Mouse (Mus musculus): ENCODE data around the gene Odf3l1. TPM values are rescaled to one million over a fixed set of nuclear protein-coding genes. Genes with fewer than 3 reads are reported as not detected.
"Not testable (repeated sequence)": the region's sequence is repeated elsewhere in the genome, so short reads cannot be mapped to it uniquely, and the experiment has no call there.

The Odf3l1 gene
- 293 and 304 TPM in 2 replicates for polyA plus RNA-seq (2012; rRNA removed)

GRCm38 (mm10) chr9:56864216-56864729 is at the start of gene Odf3l1:
Odf3l1 (minus strand) TSS chr9:56864679.
- H3K4me1 ChIP-seq (ENCODE audit: control insufficient read depth, insufficient read depth, low read length) = peaks cover 4% of the 10 kb centered on the region; the same call in 1 of the 2 replicates
- H3K36me3 ChIP-seq (ENCODE audit: control insufficient read depth, insufficient read depth, low read length) = no peaks in the 10 kb centered on the region
- no peaks in the 10 kb centered on the region for H3K27me3 ChIP-seq (ENCODE audit: control insufficient read depth, insufficient read depth, low read length)
- TF ChIP-seq POLR2A (IDR thresholded peaks at IDR 0.05; ENCODE audit: control insufficient read depth, low read depth, low read length) = no peak
- TF ChIP-seq CTCF (IDR thresholded peaks at IDR 0.05; ENCODE audit: control insufficient read depth, insufficient read depth, insufficient replicate concordance, low read depth, low read length) = no peak
- peak within 1 kb of the TSS; percentile 5; the same call in 1 of the 2 replicates for H3K4me3 ChIP-seq (ENCODE audit: control insufficient read depth, low read depth, low read length)
- peak within 1 kb of the TSS; percentile 8; the same call in 1 of the 2 replicates for H3K27ac ChIP-seq (ENCODE audit: control insufficient read depth, insufficient read depth, low read depth, low read length)

- H3K36me3 ChIP-seq (ENCODE audit: control insufficient read depth, insufficient read depth, low read length) = no peaks in the 10 kb centered on the region
- no peak overlapping the region for H3K27ac ChIP-seq (ENCODE audit: control insufficient read depth, insufficient read depth, low read depth, low read length)
- H3K27me3 ChIP-seq (ENCODE audit: control insufficient read depth, insufficient read depth, low read length) = no peaks in the 10 kb centered on the region
- H3K4me3 ChIP-seq (ENCODE audit: control insufficient read depth, low read depth, low read length) = no peak overlapping the region
- peaks cover 2% of the 10 kb centered on the region; the same call in 1 of the 2 replicates for H3K4me1 ChIP-seq (ENCODE audit: control insufficient read depth, insufficient read depth, low read length)
- TF ChIP-seq POLR2A (IDR thresholded peaks at IDR 0.05; ENCODE audit: control insufficient read depth, low read depth, low read length) (no peak), CTCF (IDR thresholded peaks at IDR 0.05; ENCODE audit: control insufficient read depth, insufficient read depth, insufficient replicate concordance, low read depth, low read length) (no peak)
These were observed 49.5 kb upstream of the Odf3l1 start for GRCm38 (mm10) chr9:56913991-56914390.

GRCm38 (mm10) chr9:56911017-56911416 is 46.5 kb upstream of the Odf3l1 start:
- Histone ChIP-seq H3K27me3 (ENCODE audit: control insufficient read depth, insufficient read depth, low read length) (no peaks in the 10 kb centered on the region), H3K27ac (ENCODE audit: control insufficient read depth, insufficient read depth, low read depth, low read length) (no peak overlapping the region), H3K4me1 (ENCODE audit: control insufficient read depth, insufficient read depth, low read length) (peaks cover 2% of the 10 kb centered on the region; the same call in 1 of the 2 replicates), H3K36me3 (ENCODE audit: control insufficient read depth, insufficient read depth, low read length) (no peaks in the 10 kb centered on the region), H3K4me3 (ENCODE audit: control insufficient read depth, low read depth, low read length) (no peak overlapping the region)
- no peak for TF ChIP-seq POLR2A (IDR thresholded peaks at IDR 0.05; ENCODE audit: control insufficient read depth, low read depth, low read length)

GRCm38 (mm10) chr9:56909991-56910390 is 45.5 kb upstream of the Odf3l1 start:
- not testable (repeated sequence) for H3K4me3 ChIP-seq (ENCODE audit: control insufficient read depth, low read depth, low read length); H3K27ac ChIP-seq (ENCODE audit: control insufficient read depth, insufficient read depth, low read depth, low read length); H3K27me3 ChIP-seq (ENCODE audit: control insufficient read depth, insufficient read depth, low read length); H3K4me1 ChIP-seq (ENCODE audit: control insufficient read depth, insufficient read depth, low read length); H3K36me3 ChIP-seq (ENCODE audit: control insufficient read depth, insufficient read depth, low read length)

- no peak overlapping the region for H3K4me3 ChIP-seq (ENCODE audit: control insufficient read depth, low read depth, low read length)
- H3K27me3 ChIP-seq (ENCODE audit: control insufficient read depth, insufficient read depth, low read length) = no peaks in the 10 kb centered on the region
- peaks cover 2% of the 10 kb centered on the region; the same call in 1 of the 2 replicates for H3K4me1 ChIP-seq (ENCODE audit: control insufficient read depth, insufficient read depth, low read length)
- H3K27ac ChIP-seq (ENCODE audit: control insufficient read depth, insufficient read depth, low read depth, low read length) = no peak overlapping the region
- no peak for TF ChIP-seq CTCF (IDR thresholded peaks at IDR 0.05; ENCODE audit: control insufficient read depth, insufficient read depth, insufficient replicate concordance, low read depth, low read length)
- no peak for TF ChIP-seq POLR2A (IDR thresholded peaks at IDR 0.05; ENCODE audit: control insufficient read depth, low read depth, low read length)
- no peaks in the 10 kb centered on the region for H3K36me3 ChIP-seq (ENCODE audit: control insufficient read depth, insufficient read depth, low read length)
These were observed 43.1 kb upstream of the Odf3l1 start for GRCm38 (mm10) chr9:56907549-56907948.

- Histone ChIP-seq H3K36me3 (ENCODE audit: control insufficient read depth, insufficient read depth, low read length) (no peaks in the 10 kb centered on the region), H3K4me1 (ENCODE audit: control insufficient read depth, insufficient read depth, low read length) (peaks cover 3% of the 10 kb centered on the region; the same call in 1 of the 2 replicates), H3K4me3 (ENCODE audit: control insufficient read depth, low read depth, low read length) (no peak overlapping the region), H3K27me3 (ENCODE audit: control insufficient read depth, insufficient read depth, low read length) (no peaks in the 10 kb centered on the region), H3K27ac (ENCODE audit: control insufficient read depth, insufficient read depth, low read depth, low read length) (no peak overlapping the region)
- TF ChIP-seq CTCF (IDR thresholded peaks at IDR 0.05; ENCODE audit: control insufficient read depth, insufficient read depth, insufficient replicate concordance, low read depth, low read length) (no peak), POLR2A (IDR thresholded peaks at IDR 0.05; ENCODE audit: control insufficient read depth, low read depth, low read length) (no peak)
These were observed 39.2 kb upstream of the Odf3l1 start for GRCm38 (mm10) chr9:56903662-56904061.

GRCm38 (mm10) chr9:56901187-56901586 is 36.7 kb upstream of the Odf3l1 start:
- Histone ChIP-seq H3K27me3 (ENCODE audit: control insufficient read depth, insufficient read depth, low read length) (no peaks in the 10 kb centered on the region), H3K27ac (ENCODE audit: control insufficient read depth, insufficient read depth, low read depth, low read length) (no peak overlapping the region), H3K4me1 (ENCODE audit: control insufficient read depth, insufficient read depth, low read length) (peaks cover 3% of the 10 kb centered on the region; the same call in 1 of the 2 replicates), H3K4me3 (ENCODE audit: control insufficient read depth, low read depth, low read length) (no peak overlapping the region), H3K36me3 (ENCODE audit: control insufficient read depth, insufficient read depth, low read length) (no peaks in the 10 kb centered on the region)
- TF ChIP-seq CTCF (IDR thresholded peaks at IDR 0.05; ENCODE audit: control insufficient read depth, insufficient read depth, insufficient replicate concordance, low read depth, low read length) (no peak), POLR2A (IDR thresholded peaks at IDR 0.05; ENCODE audit: control insufficient read depth, low read depth, low read length) (no peak)

GRCm38 (mm10) chr9:56900571-56900970 is 36.1 kb upstream of the Odf3l1 start:
- Histone ChIP-seq H3K27ac (ENCODE audit: control insufficient read depth, insufficient read depth, low read depth, low read length) (0 out of 2 replicates have a peak overlapping the region, but pooled peaks have one; percentile 16), H3K4me3 (ENCODE audit: control insufficient read depth, low read depth, low read length) (no peak overlapping the region), H3K27me3 (ENCODE audit: control insufficient read depth, insufficient read depth, low read length) (no peaks in the 10 kb centered on the region), H3K4me1 (ENCODE audit: control insufficient read depth, insufficient read depth, low read length) (peaks cover 3% of the 10 kb centered on the region; the same call in 1 of the 2 replicates), H3K36me3 (ENCODE audit: control insufficient read depth, insufficient read depth, low read length) (no peaks in the 10 kb centered on the region)
- TF ChIP-seq POLR2A (IDR thresholded peaks at IDR 0.05; ENCODE audit: control insufficient read depth, low read depth, low read length) = no peak
- no peak for TF ChIP-seq CTCF (IDR thresholded peaks at IDR 0.05; ENCODE audit: control insufficient read depth, insufficient read depth, insufficient replicate concordance, low read depth, low read length)
